Mouse (Mus musculus) liver, embryonic 16.5 days (tissue): ENCODE results near the gene Ptprr. TPM values are rescaled to one million over a fixed set of nuclear protein-coding genes. Genes with fewer than 3 reads are reported as not detected.
A peak's percentile ranks its signal among the peaks of the same experiment; 100 is the strongest.

Experiments used
- ATAC-seq: fragments of 200-750 bp; cut with Nextera tagmentation; 2 replicates; pipeline ENCODE4 v1.8.0; 2017; ENCODE audit warnings: low read depth, mild to moderate bottlenecking, moderate number of reproducible peaks, moderate library complexity
- H3K27ac ChIP-seq: fragments of 300-500 bp; sonication (generic); 2 replicates; pipeline ENCODE4 v1.5.1; 2014; ENCODE audit warnings: mild to moderate bottlenecking, low read length
- H3K27me3 ChIP-seq: fragments of 300-500 bp; sonication (generic); 2 replicates; pipeline ENCODE4 v1.6.1; 2014; ENCODE audit warnings: low read depth, low read length, mixed read lengths; ENCODE audit not compliant: control insufficient read depth, insufficient read depth
- H3K36me3 ChIP-seq: fragments of 300-500 bp; sonication (generic); 2 replicates; pipeline ENCODE4 v1.6.1; 2014; ENCODE audit warnings: mild to moderate bottlenecking; ENCODE audit not compliant: control insufficient read depth, insufficient read depth
- H3K4me1 ChIP-seq: fragments of 300-500 bp; sonication (generic); 2 replicates; pipeline ENCODE4 v1.6.1; 2014; ENCODE audit warnings: low read depth, low read length, mixed read lengths; ENCODE audit not compliant: control insufficient read depth
- H3K4me2 ChIP-seq: fragments of 300-500 bp; sonication (generic); 2 replicates; pipeline ENCODE4 v1.6.1; 2014; ENCODE audit warnings: low read depth, low read length, mixed read lengths
- H3K4me3 ChIP-seq: fragments of 300-500 bp; sonication (generic); 2 replicates; pipeline ENCODE4 v1.5.1; 2014; ENCODE audit warnings: low read depth, mild to moderate bottlenecking, low read length
- H3K9ac ChIP-seq: fragments of 300-500 bp; sonication (generic); 2 replicates; pipeline ENCODE4 v1.6.1; 2014; ENCODE audit warnings: low read depth, low read length
- H3K9me3 ChIP-seq: fragments of 300-500 bp; sonication (generic); replicated peaks from 2 replicates; pipeline ENCODE4 v1.6.1; 2016; ENCODE audit warnings: low read length; ENCODE audit not compliant: control insufficient read depth
- WGBS: fragments of 180-500 bp; shearing (Covaris S2); extraction: QIAGEN DNeasy Blood & Tissue Kit; methylation state at CpG from one replicate; pipeline ENCODE4 v1.1.7; 2014; ENCODE audit not compliant: insufficient replicate concordance; 5-methylcytosine and 5-hydroxymethylcytosine counted together
- polyA plus RNA-seq: library from polyadenylated mRNA; unstranded; fragments of >200 nt; fragmentation: Nextera tagmentation; extraction: Ambion mirVana; gene quantifications from 2 replicates; pipeline ENCODE4 v1.2.1, GENCODE M21; 2015

Gene Ptprr
- polyA plus RNA-seq, 1 experiment from 2014 or later = 0.22 TPM

DNA sequence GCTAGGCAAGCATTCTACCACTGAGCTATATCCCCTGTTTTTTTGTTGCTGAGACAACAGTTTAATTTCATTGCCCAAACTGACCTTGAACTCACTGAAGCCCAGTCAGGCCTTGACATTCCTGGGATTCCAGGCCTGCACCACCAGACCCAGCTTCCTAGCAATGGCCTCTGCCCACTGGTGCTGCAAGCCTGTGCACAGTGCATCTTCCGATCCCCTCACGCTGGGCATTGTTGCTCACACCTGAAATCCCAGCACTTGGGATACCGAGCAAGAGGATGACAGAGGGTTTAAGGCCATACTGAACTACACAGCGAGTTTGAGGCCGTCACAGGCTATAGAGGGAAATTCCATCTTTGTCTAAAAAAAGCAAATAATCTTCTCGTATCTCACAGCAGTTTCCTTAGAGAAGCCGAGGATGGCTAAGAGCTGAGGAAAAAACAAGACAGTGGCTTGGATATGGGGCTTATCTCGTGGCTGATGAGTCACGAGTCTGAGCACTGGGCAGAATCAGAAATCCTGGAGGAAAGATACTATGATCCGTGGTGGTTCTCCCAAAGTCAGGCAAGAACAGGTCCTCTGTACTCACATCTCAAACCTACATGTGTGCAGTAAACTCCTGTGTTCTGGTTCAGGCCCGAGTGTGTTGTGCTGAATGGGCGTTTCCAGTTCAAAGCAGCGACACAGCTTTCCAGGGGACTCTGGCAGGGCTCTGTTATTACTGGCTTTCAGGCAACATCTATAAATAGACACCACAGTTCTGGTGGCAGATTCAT, 242.8 kb downstream of the Ptprr start:
- ATAC-seq = peak; percentile 49; the same call in 1 of the 2 replicates
- Histone ChIP-seq H3K36me3 (no peaks in the 10 kb centered on the region), H3K4me1 (no peaks in the 10 kb centered on the region), H3K4me3 (no peak overlapping the region), H3K9ac (no peak overlapping the region), H3K27ac (no peak overlapping the region), H3K9me3 (no peaks in the 10 kb centered on the region), H3K27me3 (no peaks in the 10 kb centered on the region), H3K4me2 (no peak overlapping the region)
- WGBS = 33% methylated on average over 13 of the region's 13 CpGs

DNA sequence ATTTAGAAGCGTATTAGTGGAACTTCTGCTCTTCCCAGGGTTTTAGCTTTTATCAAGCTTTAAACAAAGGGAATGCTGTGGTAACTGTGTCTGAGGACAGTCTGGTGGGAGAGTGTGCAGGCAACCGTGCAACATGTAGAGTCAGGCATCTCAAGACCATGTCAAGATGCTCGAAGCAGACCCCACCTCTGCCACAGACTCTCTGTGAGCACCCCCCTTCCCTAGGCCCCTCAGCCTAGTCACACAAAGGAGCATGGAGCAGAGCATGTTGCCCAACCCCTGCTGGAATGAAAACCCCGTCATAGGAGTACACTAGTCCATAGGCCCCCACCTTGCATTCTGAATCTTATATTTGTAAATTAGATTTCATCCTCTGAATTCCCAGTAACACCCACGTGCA, 243.5 kb downstream of the Ptprr start:
- 51% methylated on average over 5 of the region's 5 CpGs for WGBS
- Histone ChIP-seq H3K27me3 (no peaks in the 10 kb centered on the region), H3K4me1 (no peaks in the 10 kb centered on the region), H3K4me3 (no peak overlapping the region), H3K4me2 (no peak overlapping the region), H3K27ac (no peak overlapping the region), H3K9ac (no peak overlapping the region), H3K36me3 (no peaks in the 10 kb centered on the region), H3K9me3 (no peaks in the 10 kb centered on the region)
- ATAC-seq = no peak

- ATAC-seq = no peak
- H3K4me2 ChIP-seq = no peak overlapping the region
- H3K27me3 ChIP-seq = no peaks in the 10 kb centered on the region
- H3K27ac ChIP-seq = no peak overlapping the region
- 58% methylated on average over 11 of the region's 11 CpGs for WGBS
- H3K9me3 ChIP-seq = no peaks in the 10 kb centered on the region
- H3K36me3 ChIP-seq = no peaks in the 10 kb centered on the region
- H3K4me3 ChIP-seq = no peak overlapping the region
- no peak overlapping the region for H3K9ac ChIP-seq
- no peaks in the 10 kb centered on the region; the same call in 1 of the 2 replicates for H3K4me1 ChIP-seq
Observed at GRCm38 (mm10) chr10:116264521-116264920, 246.5 kb downstream of the Ptprr start.

- H3K4me2 ChIP-seq = no peak overlapping the region
- no peaks in the 10 kb centered on the region for H3K27me3 ChIP-seq
- ATAC-seq = peak; percentile 3; the same call in 1 of the 2 replicates
- H3K36me3 ChIP-seq = no peaks in the 10 kb centered on the region
- H3K4me1 ChIP-seq = no peaks in the 10 kb centered on the region; the same call in 1 of the 2 replicates
- H3K9me3 ChIP-seq = no peaks in the 10 kb centered on the region
- 50% methylated on average over 15 of the region's 15 CpGs for WGBS
- no peak overlapping the region for H3K9ac ChIP-seq
- no peak overlapping the region for H3K4me3 ChIP-seq
- H3K27ac ChIP-seq = no peak overlapping the region; the same call in 1 of the 2 replicates
Observed at GRCm38 (mm10) chr10:116266561-116267433, 248.8 kb downstream of the Ptprr start.

- H3K4me1 ChIP-seq = no peaks in the 10 kb centered on the region; the same call in 1 of the 2 replicates
- 39% methylated on average over 4 of the region's 4 CpGs for WGBS
- peak; percentile 59 for ATAC-seq
- H3K9ac ChIP-seq = no peak overlapping the region
- H3K9me3 ChIP-seq = no peaks in the 10 kb centered on the region
- no peak overlapping the region for H3K4me3 ChIP-seq
- H3K27ac ChIP-seq = peak overlapping the region; percentile 38; the same call in 1 of the 2 replicates
- no peak overlapping the region for H3K4me2 ChIP-seq
- H3K36me3 ChIP-seq = no peaks in the 10 kb centered on the region
- no peaks in the 10 kb centered on the region for H3K27me3 ChIP-seq
Observed at GRCm38 (mm10) chr10:116267434-116267822, 249.4 kb downstream of the Ptprr start.

GRCm38 (mm10) chr10:116268343-116268742, 250.3 kb downstream of the Ptprr start:
- no peak overlapping the region for H3K4me3 ChIP-seq
- H3K9ac ChIP-seq = no peak overlapping the region
- no peaks in the 10 kb centered on the region; the same call in 1 of the 2 replicates for H3K4me1 ChIP-seq
- H3K27me3 ChIP-seq = no peaks in the 10 kb centered on the region
- H3K4me2 ChIP-seq = no peak overlapping the region
- H3K9me3 ChIP-seq = no peaks in the 10 kb centered on the region
- H3K36me3 ChIP-seq = no peaks in the 10 kb centered on the region
- no peak overlapping the region for H3K27ac ChIP-seq
- WGBS = 48% methylated on average over 4 of the region's 4 CpGs
- no peak for ATAC-seq

GRCm38 (mm10) chr10:116270646-116271469, 252.8 kb downstream of the Ptprr start:
- no peak overlapping the region for H3K9ac ChIP-seq
- no peak overlapping the region for H3K4me3 ChIP-seq
- H3K27ac ChIP-seq = no peak overlapping the region
- 53% methylated on average over 12 of the region's 12 CpGs for WGBS
- no peaks in the 10 kb centered on the region for H3K36me3 ChIP-seq
- H3K27me3 ChIP-seq = no peaks in the 10 kb centered on the region
- no peaks in the 10 kb centered on the region; the same call in 1 of the 2 replicates for H3K4me1 ChIP-seq
- no peaks in the 10 kb centered on the region for H3K9me3 ChIP-seq
- ATAC-seq = no peak; the same call in 1 of the 2 replicates
- no peak overlapping the region for H3K4me2 ChIP-seq

DNA sequence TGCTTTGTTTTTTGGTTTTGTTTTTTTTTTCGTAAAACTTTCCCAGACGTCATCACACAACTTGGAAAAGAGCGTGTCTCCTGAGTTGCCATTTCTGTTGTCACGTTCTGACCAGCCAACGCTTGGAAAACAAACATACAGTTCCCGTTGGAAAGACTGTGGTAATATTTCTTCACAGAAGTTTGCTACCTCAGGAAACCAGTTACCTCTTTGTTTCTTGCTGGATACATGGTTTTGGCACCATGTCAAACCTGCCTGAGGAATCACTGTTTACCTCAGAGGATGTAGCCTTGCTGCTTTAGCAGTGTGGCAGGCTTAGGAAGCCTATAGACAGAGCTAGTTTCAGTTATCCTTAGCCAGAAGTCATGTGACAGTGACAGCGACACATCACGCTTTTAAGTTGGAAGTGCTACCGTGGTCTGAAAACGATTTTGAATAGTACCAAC, 253.5 kb downstream of the Ptprr start:
- 65% methylated on average over 10 of the region's 10 CpGs for WGBS
- no peaks in the 10 kb centered on the region for H3K27me3 ChIP-seq
- no peaks in the 10 kb centered on the region for H3K9me3 ChIP-seq
- no peak overlapping the region for H3K4me3 ChIP-seq
- H3K4me2 ChIP-seq = no peak overlapping the region
- no peaks in the 10 kb centered on the region for H3K36me3 ChIP-seq
- H3K9ac ChIP-seq = no peak overlapping the region
- ATAC-seq = no peak
- H3K27ac ChIP-seq = no peak overlapping the region
- no peaks in the 10 kb centered on the region; the same call in 1 of the 2 replicates for H3K4me1 ChIP-seq
